Mouse (Mus musculus): ENCODE measurements around the gene M6pr. TPM values are rescaled to one million over a fixed set of nuclear protein-coding genes. Genes with fewer than 3 reads are reported as not detected.

Gene M6pr
- polyA plus RNA-seq, 1 experiment from 2014 or later = 72.2 TPM

DNA sequence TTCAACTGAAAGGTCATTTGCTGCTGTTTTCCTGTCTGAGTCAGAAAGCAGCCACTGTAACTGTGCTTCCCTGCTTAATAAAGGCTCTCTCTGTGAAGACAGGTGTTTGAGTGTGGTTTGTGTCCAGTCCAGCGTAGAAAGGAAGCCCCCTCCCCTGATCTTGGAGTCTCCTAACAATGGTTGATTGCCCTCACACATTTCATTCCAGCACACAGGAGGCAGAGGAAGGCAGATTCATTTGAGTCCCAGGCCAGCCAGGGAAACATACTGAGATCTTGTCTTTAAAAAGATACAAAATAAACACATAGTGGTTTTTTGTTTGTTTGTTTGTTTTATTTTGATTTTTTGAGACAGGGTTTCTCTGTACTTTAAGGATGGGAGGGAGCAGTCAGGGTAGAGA, 6.4 kb upstream of the M6pr start:
- Histone ChIP-seq H3K4me2 (replicated peaks) (no peak overlapping the region), H3K4me1 (no peaks in the 10 kb centered on the region), H3K36me3 (no peaks in the 10 kb centered on the region), H3K4me3 (no peak overlapping the region), H3K27ac (replicated peaks) (no peak overlapping the region), H3K27me3 (no peaks in the 10 kb centered on the region), H3K9ac (replicated peaks) (no peak overlapping the region), H3K9me3 (no peaks in the 10 kb centered on the region)
- ATAC-seq (ENCODE audit: low FRiP score, low read depth) = no peak
- 62% methylated on average over 1 of the region's 1 CpGs for WGBS

DNA sequence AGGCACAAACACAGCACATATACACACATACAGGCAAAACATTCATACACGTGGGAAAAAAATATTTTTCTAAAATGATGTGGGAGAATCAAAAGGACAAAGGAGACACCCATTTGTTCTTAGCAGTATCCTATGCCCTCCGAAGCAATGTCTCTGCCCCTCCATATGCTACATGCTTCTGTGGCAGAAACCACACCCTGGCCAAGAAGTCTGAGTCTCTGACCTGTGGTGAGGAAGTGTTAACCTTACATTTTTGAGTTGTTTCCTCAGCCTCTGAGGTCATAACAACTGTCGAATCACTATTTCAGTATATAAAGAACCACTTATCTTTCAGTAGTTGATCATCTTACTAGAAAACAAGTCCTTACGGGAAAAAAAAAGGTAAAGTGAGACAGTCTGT, 5.9 kb upstream of the M6pr start:
- no peaks in the 10 kb centered on the region for H3K27me3 ChIP-seq
- no peak for ATAC-seq (ENCODE audit: low FRiP score, low read depth)
- 85% methylated on average over 4 of the region's 4 CpGs for WGBS
- H3K4me2 ChIP-seq (replicated peaks) = no peak overlapping the region
- H3K4me3 ChIP-seq = no peak overlapping the region
- H3K9me3 ChIP-seq = no peaks in the 10 kb centered on the region
- H3K9ac ChIP-seq (replicated peaks) = no peak overlapping the region
- no peaks in the 10 kb centered on the region for H3K4me1 ChIP-seq
- H3K27ac ChIP-seq (replicated peaks) = no peak overlapping the region
- no peaks in the 10 kb centered on the region for H3K36me3 ChIP-seq

DNA sequence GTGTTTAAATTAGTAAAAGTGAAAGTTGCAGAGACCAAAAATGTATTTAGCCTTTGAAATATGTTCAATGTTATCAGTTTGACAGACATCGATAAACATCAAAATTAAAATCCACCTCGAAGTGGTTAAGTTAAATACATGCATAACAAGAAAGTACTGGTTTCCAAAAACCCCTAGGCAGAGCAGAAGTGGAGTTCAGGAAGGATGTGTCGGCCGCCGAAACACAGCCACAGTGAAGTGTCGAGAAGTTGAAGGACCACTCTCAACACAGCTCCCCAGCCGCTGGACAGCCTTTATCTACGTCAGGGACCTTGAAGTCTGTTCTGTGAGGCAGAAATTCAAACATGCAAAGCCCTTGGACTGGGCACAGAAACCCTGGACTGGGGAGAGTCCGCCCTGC, 5.0 kb upstream of the M6pr start:
- no peak overlapping the region for H3K9ac ChIP-seq (replicated peaks)
- no peaks in the 10 kb centered on the region for H3K36me3 ChIP-seq
- no peak overlapping the region for H3K4me2 ChIP-seq (replicated peaks)
- H3K27ac ChIP-seq (replicated peaks) = no peak overlapping the region
- WGBS = 81% methylated on average over 9 of the region's 9 CpGs
- no peak overlapping the region for H3K4me3 ChIP-seq
- H3K27me3 ChIP-seq = no peaks in the 10 kb centered on the region
- no peaks in the 10 kb centered on the region for H3K4me1 ChIP-seq
- ATAC-seq (ENCODE audit: low FRiP score, low read depth) = no peak
- no peaks in the 10 kb centered on the region for H3K9me3 ChIP-seq

DNA sequence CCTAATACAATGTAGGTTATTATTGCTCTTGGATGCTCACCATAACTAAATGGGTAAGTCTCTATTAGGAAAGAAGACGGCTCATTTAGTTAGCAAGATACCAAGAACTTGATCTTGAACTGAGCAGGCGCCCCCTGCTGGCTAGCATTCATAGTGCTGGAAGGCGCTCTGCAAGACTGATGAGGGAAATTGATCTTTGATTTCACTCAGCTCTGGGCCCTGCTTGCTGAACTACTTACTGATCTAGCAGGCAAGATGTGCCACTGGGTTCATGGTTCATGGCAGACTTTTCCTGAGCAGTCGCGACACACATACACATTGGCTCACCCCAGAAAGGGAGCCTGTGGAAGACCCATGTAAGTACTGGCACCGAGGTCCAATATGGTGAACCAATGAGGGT, 4.2 kb upstream of the M6pr start:
- no peak for ATAC-seq (ENCODE audit: low FRiP score, low read depth)
- H3K4me2 ChIP-seq (replicated peaks) = no peak overlapping the region
- H3K4me1 ChIP-seq = peaks cover 2% of the 10 kb centered on the region
- 38% methylated on average over 6 of the region's 6 CpGs for WGBS
- no peaks in the 10 kb centered on the region for H3K9me3 ChIP-seq
- H3K27me3 ChIP-seq = no peaks in the 10 kb centered on the region
- no peak overlapping the region for H3K27ac ChIP-seq (replicated peaks)
- no peaks in the 10 kb centered on the region for H3K36me3 ChIP-seq
- no peak overlapping the region for H3K4me3 ChIP-seq
- no peak overlapping the region for H3K9ac ChIP-seq (replicated peaks)

GRCm38 (mm10) chr6:122304790-122305555, 3.5 kb upstream of the M6pr start:
- Histone ChIP-seq H3K9me3 (no peaks in the 10 kb centered on the region), H3K36me3 (no peaks in the 10 kb centered on the region), H3K4me3 (no peak overlapping the region), H3K4me1 (peaks cover 8% of the 10 kb centered on the region), H3K9ac (replicated peaks) (no peak overlapping the region), H3K27me3 (no peaks in the 10 kb centered on the region), H3K27ac (replicated peaks) (no peak overlapping the region), H3K4me2 (replicated peaks) (no peak overlapping the region)
- WGBS = 83% methylated on average over 12 of the region's 12 CpGs
- no peak for ATAC-seq (ENCODE audit: low FRiP score, low read depth)

DNA sequence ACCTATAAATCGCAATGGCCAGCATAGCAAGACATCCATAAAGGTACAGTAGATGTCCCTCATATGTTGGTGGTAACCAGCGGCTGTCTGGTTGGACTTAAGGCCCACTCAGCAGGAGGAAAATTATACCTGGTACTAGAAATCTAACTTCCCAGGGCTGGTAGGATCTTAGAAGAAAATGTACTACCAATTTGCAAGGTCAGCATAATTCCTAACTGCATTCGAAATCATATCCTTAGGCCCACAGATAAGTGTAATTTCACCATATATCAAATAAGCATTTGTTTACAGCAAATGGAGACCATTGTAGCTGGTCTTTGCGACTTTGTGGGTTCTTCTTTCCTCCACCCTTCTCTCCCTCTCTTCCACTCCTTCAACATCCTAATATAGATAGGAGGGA, 1.8 kb upstream of the M6pr start:
- ATAC-seq (ENCODE audit: low FRiP score, low read depth) = no peak
- no peak overlapping the region for H3K4me3 ChIP-seq
- H3K4me1 ChIP-seq = peaks cover 17% of the 10 kb centered on the region
- H3K27ac ChIP-seq (replicated peaks) = no peak overlapping the region
- H3K4me2 ChIP-seq (replicated peaks) = no peak overlapping the region
- WGBS = 88% methylated on average over 4 of the region's 4 CpGs
- no peak overlapping the region for H3K9ac ChIP-seq (replicated peaks)
- no peaks in the 10 kb centered on the region for H3K9me3 ChIP-seq
- H3K27me3 ChIP-seq = no peaks in the 10 kb centered on the region
- no peaks in the 10 kb centered on the region for H3K36me3 ChIP-seq

DNA sequence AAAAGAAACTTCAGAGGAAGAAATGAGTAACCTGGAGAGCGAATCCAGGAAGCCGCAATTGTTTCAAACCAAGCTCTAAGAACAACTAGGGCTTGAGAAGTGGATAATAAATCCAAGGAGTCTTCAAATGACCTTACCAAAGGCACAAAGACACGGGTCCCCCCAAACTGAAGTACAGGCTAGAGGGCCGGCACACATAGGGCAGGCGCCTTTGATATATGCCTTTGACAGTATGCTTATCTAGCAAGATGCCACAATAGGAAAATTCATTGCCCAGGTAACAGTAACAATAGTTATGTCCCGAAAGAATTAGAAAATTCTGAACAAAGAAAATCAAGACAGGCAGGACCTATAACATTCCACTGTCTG, 400 bp upstream of the M6pr start:
- Histone ChIP-seq H3K4me2 (replicated peaks) (0 out of 2 replicates have a peak overlapping the region, but pooled peaks have one; percentile 82), H3K27ac (replicated peaks) (no peak overlapping the region), H3K36me3 (peaks cover 6% of the 10 kb centered on the region; the same call in 1 of the 2 replicates), H3K27me3 (no peaks in the 10 kb centered on the region), H3K4me3 (peak overlapping the region; percentile 73), H3K4me1 (peaks cover 17% of the 10 kb centered on the region), H3K9me3 (no peaks in the 10 kb centered on the region), H3K9ac (replicated peaks) (no peak overlapping the region)
- WGBS = 64% methylated on average over 6 of the region's 6 CpGs
- no peak for ATAC-seq (ENCODE audit: low FRiP score, low read depth)

GRCm38 (mm10) chr6:122309446-122309960, 983 bp downstream of the M6pr start:
- H3K4me2 ChIP-seq (replicated peaks) = peak overlapping the region; percentile 82
- no peaks in the 10 kb centered on the region for H3K9me3 ChIP-seq
- H3K27me3 ChIP-seq = no peaks in the 10 kb centered on the region
- peak overlapping the region; percentile 73 for H3K4me3 ChIP-seq
- no peak for ATAC-seq (ENCODE audit: low FRiP score, low read depth)
- peak overlapping the region; percentile 88 for H3K9ac ChIP-seq (replicated peaks)
- peaks cover 19% of the 10 kb centered on the region for H3K36me3 ChIP-seq
- H3K4me1 ChIP-seq = peaks cover 17% of the 10 kb centered on the region
- 15% methylated on average over 11 of the region's 11 CpGs for WGBS
- no peak overlapping the region for H3K27ac ChIP-seq (replicated peaks)

DNA sequence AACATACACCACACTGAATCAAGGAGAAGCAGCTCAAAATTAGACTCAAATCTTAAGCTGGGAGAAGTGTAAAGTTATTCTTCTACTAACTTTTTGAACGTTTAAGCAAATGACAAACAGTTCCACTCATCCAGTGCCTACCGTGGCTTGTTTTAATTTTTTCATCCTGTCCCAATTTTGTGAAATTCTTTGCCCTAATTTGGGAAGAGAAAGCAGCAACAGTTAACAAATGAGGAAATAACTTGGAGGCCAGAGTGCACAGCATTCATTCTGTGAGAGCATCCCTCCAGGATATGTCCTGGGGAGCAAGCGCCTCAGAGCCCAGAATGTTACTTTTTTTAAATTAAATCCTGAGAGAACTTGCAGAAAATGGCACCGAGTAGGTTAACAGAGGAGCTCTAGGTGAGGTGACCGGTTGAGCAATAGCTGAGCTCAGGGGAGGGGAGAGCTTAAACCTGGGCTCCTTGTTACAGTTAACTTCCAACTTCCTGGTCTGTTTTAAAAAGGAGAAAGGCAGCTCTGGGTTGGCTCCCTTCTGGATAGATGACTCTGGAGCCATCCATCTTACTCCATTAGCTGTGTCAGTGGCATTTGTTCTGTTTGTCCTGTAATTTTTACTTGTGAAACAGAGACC, 1.8 kb downstream of the M6pr start:
- peaks cover 27% of the 10 kb centered on the region for H3K36me3 ChIP-seq
- WGBS = 81% methylated on average over 5 of the region's 5 CpGs

GRCm38 (mm10) chr6:122318726-122319125, 10.2 kb downstream of the M6pr start:
- Histone ChIP-seq H3K9me3 (no peaks in the 10 kb centered on the region), H3K9ac (replicated peaks) (no peak overlapping the region), H3K4me3 (no peak overlapping the region), H3K27ac (replicated peaks) (no peak overlapping the region), H3K36me3 (peaks cover 97% of the 10 kb centered on the region), H3K4me2 (replicated peaks) (no peak overlapping the region), H3K4me1 (no peaks in the 10 kb centered on the region), H3K27me3 (no peaks in the 10 kb centered on the region)
- WGBS = 97% methylated on average over 1 of the region's 1 CpGs
- no peak for ATAC-seq (ENCODE audit: low FRiP score, low read depth)

More for the DNA sequence above, 1.8 kb downstream of the M6pr start:
- ATAC-seq (ENCODE audit: low FRiP score, low read depth) = no peak
- no peak overlapping the region for H3K27ac ChIP-seq (replicated peaks)
- no peaks in the 10 kb centered on the region for H3K9me3 ChIP-seq
- peak overlapping the region; percentile 73; the same call in 1 of the 2 replicates for H3K4me3 ChIP-seq
- H3K27me3 ChIP-seq = no peaks in the 10 kb centered on the region
- peaks cover 17% of the 10 kb centered on the region for H3K4me1 ChIP-seq
- no peak overlapping the region for H3K9ac ChIP-seq (replicated peaks)
- peak overlapping the region; percentile 82 for H3K4me2 ChIP-seq (replicated peaks)

- no peak overlapping the region for H3K9ac ChIP-seq (replicated peaks)
- no peaks in the 10 kb centered on the region for H3K4me1 ChIP-seq
- no peak overlapping the region for H3K4me2 ChIP-seq (replicated peaks)
- WGBS = 93% methylated on average over 6 of the region's 6 CpGs
- no peak overlapping the region for H3K27ac ChIP-seq (replicated peaks)
- peaks cover 80% of the 10 kb centered on the region for H3K36me3 ChIP-seq
- no peaks in the 10 kb centered on the region for H3K27me3 ChIP-seq
- ATAC-seq (ENCODE audit: low FRiP score, low read depth) = no peak
- no peaks in the 10 kb centered on the region for H3K9me3 ChIP-seq
- H3K4me3 ChIP-seq = no peak overlapping the region
Observed at GRCm38 (mm10) chr6:122325361-122325975, 16.9 kb downstream of the M6pr start.

DNA sequence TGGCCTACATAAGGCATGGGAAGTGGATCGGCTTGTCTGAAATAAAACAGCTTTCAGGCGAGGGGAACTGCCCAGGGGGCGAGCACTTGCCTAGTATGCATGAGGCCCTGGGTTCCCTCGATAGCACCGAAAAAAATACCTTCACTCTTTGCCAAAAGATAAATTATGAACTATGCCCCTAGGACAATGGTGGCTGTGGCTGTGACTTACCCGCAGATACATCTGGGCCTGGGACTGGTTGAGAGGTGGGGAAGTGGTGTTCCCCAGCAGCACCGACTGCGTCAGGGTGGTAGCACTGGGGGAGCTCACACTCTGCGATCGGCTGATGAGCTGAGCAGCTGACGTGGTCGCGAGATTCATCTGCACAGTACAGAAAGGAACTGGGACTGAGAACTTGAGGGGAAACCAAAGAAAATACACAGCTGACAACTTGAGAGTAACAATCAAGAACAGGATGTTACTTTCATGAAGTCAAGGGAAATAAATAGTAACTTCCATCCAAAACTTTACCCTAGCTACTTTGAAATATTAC, 24.6 kb downstream of the M6pr start:
- Histone ChIP-seq H3K4me1 (peaks cover 9% of the 10 kb centered on the region), H3K27ac (replicated peaks) (no peak overlapping the region), H3K4me3 (no peak overlapping the region), H3K9ac (replicated peaks) (no peak overlapping the region), H3K4me2 (replicated peaks) (no peak overlapping the region), H3K36me3 (peaks cover 81% of the 10 kb centered on the region), H3K27me3 (no peaks in the 10 kb centered on the region), H3K9me3 (no peaks in the 10 kb centered on the region)
- no peak for ATAC-seq (ENCODE audit: low FRiP score, low read depth)
- 92% methylated on average over 13 of the region's 13 CpGs for WGBS

Measured in midbrain, embryonic 12.5 days (tissue).